Mouse (Mus musculus): ENCODE results near the gene Fkbp6.
"Not testable (repeated sequence)": the region's sequence is repeated elsewhere in the genome, so short reads cannot be mapped to it uniquely, and the experiment has no call there.

DNA sequence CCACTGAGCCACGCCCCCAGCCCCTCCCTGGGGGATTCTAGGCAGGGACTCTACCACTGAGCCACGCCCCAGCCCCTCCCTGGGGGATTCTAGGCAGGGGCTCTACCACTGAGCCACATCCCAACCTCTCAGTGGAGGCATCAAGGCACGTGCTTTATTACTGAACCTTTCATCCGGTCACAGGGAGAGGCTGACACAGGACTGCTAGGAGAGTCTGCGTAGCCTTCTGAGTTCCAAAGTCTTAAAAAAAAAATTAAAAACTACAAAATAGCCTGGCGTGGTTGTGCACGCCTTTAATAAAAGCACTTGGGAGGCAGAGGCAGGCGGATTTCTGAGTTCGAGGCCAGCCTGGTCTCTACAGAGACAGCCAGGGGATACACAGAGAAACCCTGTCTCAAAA, 19.4 kb upstream of the Fkbp6 start:
- TF ChIP-seq CTCF, EP300 (IDR thresholded peaks at IDR 0.05; ENCODE audit: low read depth): not testable (repeated sequence)
